Mouse (Mus musculus): ENCODE results near the gene Sirt6. TPM values are rescaled to one million over a fixed set of nuclear protein-coding genes. Genes with fewer than 3 reads are reported as not detected.
"Not testable (repeated sequence)": the region's sequence is repeated elsewhere in the genome, so short reads cannot be mapped to it uniquely, and the experiment has no call there.

The Sirt6 gene
- polyA plus RNA-seq, 1 experiment from 2014 or later, result 55.1 TPM

DNA sequence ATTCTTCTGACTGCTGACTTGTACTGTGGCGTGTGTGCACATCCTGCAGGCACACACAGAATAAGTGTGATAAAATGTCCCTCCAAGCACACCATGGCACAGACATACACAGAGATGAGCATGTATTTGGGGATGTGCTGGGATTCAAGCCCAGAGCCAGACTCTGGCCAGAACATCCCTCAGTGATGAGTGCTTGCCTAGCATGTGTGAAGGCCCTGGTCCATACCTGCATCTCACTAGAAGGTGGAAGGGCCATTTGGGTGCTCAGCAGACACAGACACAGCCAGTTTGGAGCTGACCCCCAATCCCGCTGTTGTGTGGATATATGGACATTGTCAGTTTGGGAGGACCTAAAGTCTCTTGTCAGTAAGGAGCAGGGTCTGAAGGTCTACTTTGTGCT lies 14.0 kb upstream of the Sirt6 start:
- H3K4me3 ChIP-seq, result no peak overlapping the region
- H3K27ac ChIP-seq, result no peak overlapping the region
- WGBS, result 93% methylated on average over 2 of the region's 2 CpGs
- H3K36me3 ChIP-seq (replicated peaks), result no peaks in the 10 kb centered on the region
- H3K27me3 ChIP-seq (ENCODE audit: poor library complexity, severe bottlenecking), result 0 out of 2 replicates have a peak, but pooled peaks cover 10% of the 10 kb centered on the region
- peaks cover 38% of the 10 kb centered on the region for H3K4me1 ChIP-seq
- DNase-seq (ENCODE audit: extremely low spot score, low spot score), result no peak
- no peaks in the 10 kb centered on the region for H3K9me3 ChIP-seq

DNA sequence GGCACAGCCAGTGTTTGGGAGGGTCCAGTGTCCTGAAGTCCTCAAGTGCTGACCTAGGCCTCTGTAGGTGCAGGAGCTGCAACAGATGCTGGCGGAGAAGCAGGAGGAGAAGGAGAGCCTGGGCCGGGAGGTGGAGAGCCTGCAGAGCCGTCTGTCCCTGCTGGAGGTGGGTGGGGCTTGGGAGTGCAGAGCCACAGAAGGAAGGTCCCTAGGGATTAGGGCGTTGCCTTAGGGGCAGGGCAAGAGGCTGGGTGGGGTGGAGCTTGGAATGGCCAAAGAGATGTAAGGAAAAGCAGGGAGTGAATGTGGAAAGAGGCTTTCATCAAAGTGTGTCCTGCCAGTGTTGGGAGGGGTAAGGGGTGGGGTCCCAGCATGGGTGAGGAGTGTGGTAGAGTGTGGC lies 13.2 kb upstream of the Sirt6 start:
- not testable (repeated sequence) for DNase-seq (ENCODE audit: extremely low spot score, low spot score); H3K9me3 ChIP-seq; H3K4me3 ChIP-seq; H3K27me3 ChIP-seq (ENCODE audit: poor library complexity, severe bottlenecking); H3K27ac ChIP-seq; H3K36me3 ChIP-seq (replicated peaks)
- peaks cover 42% of the 10 kb centered on the region for H3K4me1 ChIP-seq
- 58% methylated on average over 4 of the region's 4 CpGs for WGBS

DNA sequence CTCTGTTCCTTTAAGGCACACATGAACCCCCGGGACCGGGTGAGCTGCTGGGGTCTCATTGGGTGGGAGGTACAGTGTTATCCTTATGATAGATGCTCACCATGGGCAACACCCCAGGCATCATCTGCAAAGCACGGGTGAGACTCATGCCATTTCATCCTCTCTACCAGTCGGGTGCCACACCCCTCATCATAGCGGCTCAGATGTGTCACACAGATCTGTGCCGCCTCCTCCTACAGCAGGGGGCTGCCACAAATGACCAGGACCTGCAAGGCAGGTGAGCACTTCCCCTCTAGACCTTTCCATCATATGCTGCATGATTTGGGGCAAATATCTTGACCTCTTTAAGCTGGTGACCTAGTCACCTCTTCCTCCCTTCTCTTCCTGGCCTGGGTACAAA lies 10.5 kb upstream of the Sirt6 start:
- Histone ChIP-seq H3K27ac (no peak overlapping the region), H3K27me3 (ENCODE audit: poor library complexity, severe bottlenecking) (peaks cover 13% of the 10 kb centered on the region), H3K36me3 (replicated peaks) (no peaks in the 10 kb centered on the region), H3K4me3 (no peak overlapping the region), H3K9me3 (no peaks in the 10 kb centered on the region), H3K4me1 (peaks cover 41% of the 10 kb centered on the region)
- WGBS, result 75% methylated on average over 6 of the region's 6 CpGs
- DNase-seq (ENCODE audit: extremely low spot score, low spot score), result no peak

DNA sequence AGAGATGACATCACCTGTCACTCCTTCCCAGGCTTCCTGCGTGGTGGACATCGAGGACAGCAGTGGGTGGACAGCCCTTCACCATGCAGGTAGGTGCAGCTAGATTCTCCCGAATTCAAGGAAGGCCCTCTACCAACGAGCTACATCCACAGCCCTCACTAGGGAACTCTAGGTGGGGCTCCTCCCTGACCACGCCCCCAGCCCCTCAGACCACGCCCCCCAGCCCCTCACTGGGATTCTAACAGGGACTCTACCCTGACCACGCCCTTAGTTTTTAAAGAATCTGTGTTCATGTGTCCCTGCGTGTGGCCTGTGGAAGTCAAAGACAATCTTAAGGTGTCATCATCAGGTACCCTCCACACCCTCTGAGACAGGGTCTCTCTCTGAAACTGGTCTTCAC lies 8.7 kb upstream of the Sirt6 start:
- Histone ChIP-seq H3K36me3 (replicated peaks) (no peaks in the 10 kb centered on the region), H3K27me3 (ENCODE audit: poor library complexity, severe bottlenecking) (peaks cover 21% of the 10 kb centered on the region), H3K9me3 (no peaks in the 10 kb centered on the region), H3K4me1 (peaks cover 29% of the 10 kb centered on the region), H3K27ac (no peak overlapping the region), H3K4me3 (no peak overlapping the region)
- 18% methylated on average over 8 of the region's 8 CpGs for WGBS
- DNase-seq (ENCODE audit: extremely low spot score, low spot score), result no peak

DNA sequence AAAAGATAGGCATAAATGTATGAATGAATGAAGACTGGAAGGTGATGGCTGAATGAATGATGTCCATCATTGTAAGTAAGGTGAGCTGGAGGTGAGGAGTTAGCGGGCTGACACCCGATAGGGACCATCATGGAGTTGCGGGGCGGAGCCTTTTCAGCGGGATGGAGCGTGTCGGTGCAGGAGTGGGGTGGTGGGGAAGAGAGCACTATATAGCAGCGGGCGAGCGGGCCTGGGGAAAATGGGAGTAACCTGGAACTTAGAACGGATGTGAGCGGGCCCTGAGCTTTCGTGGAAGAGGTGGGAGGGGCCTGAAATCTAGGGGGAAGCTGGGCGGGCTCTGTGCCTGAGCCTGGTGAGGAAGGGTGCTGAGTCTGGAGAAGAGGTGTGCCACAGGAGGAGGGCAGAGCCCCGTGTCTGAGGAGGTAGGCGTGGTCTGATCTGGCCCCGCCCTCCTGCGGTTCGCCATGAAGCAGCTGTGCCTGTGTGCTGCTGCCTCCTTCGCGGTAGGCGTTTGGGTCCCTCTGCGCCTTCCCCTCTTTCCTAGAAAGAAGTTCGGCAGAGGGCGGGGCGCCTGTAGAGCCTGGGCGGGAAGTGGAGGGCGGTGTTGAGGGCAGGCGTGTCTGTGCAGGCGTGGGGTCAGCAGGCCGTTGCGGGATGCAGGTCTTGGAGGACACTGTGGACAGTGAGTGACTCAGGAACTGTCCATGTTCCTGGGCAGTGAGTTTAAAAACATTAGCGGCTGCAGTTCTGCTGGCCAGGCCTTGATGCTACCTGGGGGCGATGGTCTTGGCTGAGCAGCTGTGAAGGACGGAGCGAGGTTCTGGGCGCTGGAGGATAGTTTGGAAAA lies 5.9 kb upstream of the Sirt6 start:
- Histone ChIP-seq H3K36me3 (replicated peaks) (no peaks in the 10 kb centered on the region), H3K4me3 (peak overlapping the region; percentile 62), H3K27me3 (ENCODE audit: poor library complexity, severe bottlenecking) (peaks cover 26% of the 10 kb centered on the region), H3K9me3 (no peaks in the 10 kb centered on the region), H3K27ac (peak overlapping the region; percentile 83), H3K4me1 (peaks cover 27% of the 10 kb centered on the region)
- WGBS, result 4% methylated on average over 37 of the region's 37 CpGs
- DNase-seq (ENCODE audit: extremely low spot score, low spot score), result peak; percentile 85

DNA sequence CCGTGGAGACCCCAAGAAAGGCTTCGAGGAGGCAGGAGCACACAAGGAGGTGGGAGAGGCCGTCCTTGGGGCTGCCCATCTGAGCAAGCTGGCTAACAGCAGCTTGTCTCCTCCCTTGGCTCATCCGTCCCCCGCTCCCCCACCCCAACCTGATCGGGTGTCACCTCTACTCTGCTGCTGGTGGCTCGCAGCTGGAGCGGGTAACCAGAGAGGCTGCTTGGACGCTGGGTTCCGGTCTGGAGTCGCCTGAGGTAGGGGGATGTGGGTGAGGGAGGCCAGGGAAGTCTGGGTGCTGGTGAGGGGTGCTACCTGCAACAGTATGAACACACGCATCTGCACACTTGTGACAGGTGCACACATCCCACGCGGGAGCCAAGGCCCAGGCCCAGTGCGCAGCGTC lies 793 bp upstream of the Sirt6 start, which contains the start of gene Ankrd24:
Gene Ankrd24 (plus strand): TSS at position 151 of the 400 bp plus-strand sequence.
- WGBS, result 84% methylated on average over 16 of the region's 16 CpGs
- DNase-seq (ENCODE audit: extremely low spot score, low spot score), result no peak

DNA sequence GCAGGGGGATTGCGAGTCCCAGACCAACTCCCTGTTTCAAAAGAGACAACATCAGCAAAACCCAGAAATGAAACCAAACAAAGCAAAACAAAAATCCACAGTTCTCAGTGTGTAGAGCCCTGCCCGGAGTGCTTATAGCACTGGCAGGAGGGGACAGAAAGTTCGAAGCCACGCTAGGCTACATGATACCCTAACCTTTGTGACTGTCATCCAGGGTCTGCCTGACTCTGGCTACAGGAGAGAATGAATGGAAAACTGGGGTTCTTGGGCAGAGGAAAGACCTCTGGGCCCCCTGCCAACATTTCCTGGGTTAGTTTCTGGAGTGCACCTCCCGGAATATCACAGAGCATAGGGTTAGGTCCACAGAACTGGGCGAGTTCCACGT lies 231 bp upstream of the Sirt6 start:
- Histone ChIP-seq H3K36me3 (replicated peaks) (peaks cover 34% of the 10 kb centered on the region), H3K9me3 (no peaks in the 10 kb centered on the region), H3K4me1 (peaks cover 31% of the 10 kb centered on the region), H3K27ac (peak overlapping the region; percentile 91), H3K27me3 (ENCODE audit: poor library complexity, severe bottlenecking) (0 out of 2 replicates have a peak, but pooled peaks cover 12% of the 10 kb centered on the region), H3K4me3 (peak overlapping the region; percentile 67)
- no peak for DNase-seq (ENCODE audit: extremely low spot score, low spot score)
- 69% methylated on average over 7 of the region's 7 CpGs for WGBS

More for the DNA sequence above, 793 bp upstream of the Sirt6 start, which contains the start of gene Ankrd24:
- peaks cover 29% of the 10 kb centered on the region for H3K36me3 ChIP-seq (replicated peaks)
- H3K27ac ChIP-seq, result peak within 1 kb of the TSS; percentile 91
- H3K9me3 ChIP-seq, result no peaks in the 10 kb centered on the region
- H3K4me3 ChIP-seq, result peak within 1 kb of the TSS; percentile 67
- peaks cover 36% of the 10 kb centered on the region for H3K4me1 ChIP-seq
- 0 out of 2 replicates have a peak, but pooled peaks cover 13% of the 10 kb centered on the region for H3K27me3 ChIP-seq (ENCODE audit: poor library complexity, severe bottlenecking)

DNA sequence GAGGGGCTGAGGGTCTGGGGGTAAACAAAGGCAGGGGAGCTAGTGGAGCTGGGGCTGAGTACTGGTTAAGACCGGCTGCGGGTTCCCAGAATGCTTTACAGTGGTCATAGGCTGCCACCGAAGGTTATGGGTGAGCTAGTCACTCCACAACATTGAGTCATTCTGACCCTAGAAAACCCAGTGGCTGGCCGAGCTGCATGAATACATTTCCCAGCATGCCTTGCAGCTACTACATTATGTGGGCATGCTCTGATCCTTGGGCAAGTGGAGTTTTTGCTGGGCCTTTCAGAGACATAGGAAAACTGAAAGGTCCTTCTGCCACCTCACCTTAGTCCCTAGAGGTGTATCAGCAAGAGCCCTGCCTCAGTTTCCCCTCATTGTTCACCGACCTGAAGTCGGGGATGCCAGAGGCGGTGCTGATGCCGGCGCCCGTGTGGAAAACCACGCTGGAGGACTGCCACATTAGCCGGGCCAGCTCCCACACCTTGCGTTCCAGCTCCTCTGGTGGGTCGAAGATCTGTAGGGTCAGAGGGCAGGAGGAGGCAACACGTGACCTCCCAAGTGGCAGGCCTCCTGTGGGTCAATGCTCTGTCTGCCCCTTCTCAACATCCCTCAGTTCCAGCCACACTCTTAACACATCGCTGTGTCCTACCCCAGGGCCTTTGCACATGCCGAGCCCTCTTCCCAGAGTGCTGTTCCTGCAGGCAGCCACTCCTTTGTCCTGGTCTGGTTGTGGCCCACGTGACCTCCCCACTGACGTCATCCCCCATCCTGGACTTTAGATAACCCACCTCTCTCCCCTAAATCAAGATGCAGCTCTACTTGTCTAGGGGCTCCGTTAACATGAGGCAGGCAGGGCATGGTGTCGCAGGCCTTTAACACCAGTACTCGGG lies 1.2 kb downstream of the Sirt6 start:
- H3K9me3 ChIP-seq, result no peaks in the 10 kb centered on the region
- WGBS, result 91% methylated on average over 22 of the region's 22 CpGs
- DNase-seq (ENCODE audit: extremely low spot score, low spot score), result no peak
- H3K36me3 ChIP-seq (replicated peaks), result peaks cover 49% of the 10 kb centered on the region
- peaks cover 28% of the 10 kb centered on the region for H3K4me1 ChIP-seq
- peak overlapping the region; percentile 67 for H3K4me3 ChIP-seq
- H3K27ac ChIP-seq, result peak overlapping the region; percentile 91
- 0 out of 2 replicates have a peak, but pooled peaks cover 5% of the 10 kb centered on the region for H3K27me3 ChIP-seq (ENCODE audit: poor library complexity, severe bottlenecking)

DNA sequence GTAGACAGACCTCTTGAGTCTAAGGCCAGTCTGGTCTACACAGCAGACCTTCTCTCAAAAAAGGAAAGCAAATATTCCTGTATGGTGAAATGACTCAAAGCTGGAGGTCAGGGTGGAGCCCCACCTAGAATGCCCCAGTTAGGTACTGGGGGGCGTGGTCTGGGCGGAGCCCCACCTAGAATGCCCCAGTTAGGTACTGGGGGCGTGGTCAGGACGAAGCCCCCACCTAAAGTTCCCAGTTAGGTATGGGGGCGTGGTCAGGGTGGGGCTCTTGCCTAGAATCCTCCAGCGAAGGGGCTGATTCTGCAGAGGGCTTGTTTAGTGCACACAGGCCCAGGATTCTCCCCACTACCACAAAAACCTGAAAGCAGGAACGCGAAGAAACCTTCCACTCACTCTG lies 4.2 kb downstream of the Sirt6 start:
- H3K27ac ChIP-seq, result no peak overlapping the region
- H3K9me3 ChIP-seq, result no peaks in the 10 kb centered on the region
- peaks cover 65% of the 10 kb centered on the region for H3K36me3 ChIP-seq (replicated peaks)
- H3K27me3 ChIP-seq (ENCODE audit: poor library complexity, severe bottlenecking), result no peaks in the 10 kb centered on the region
- no peak overlapping the region for H3K4me3 ChIP-seq
- WGBS, result 57% methylated on average over 8 of the region's 8 CpGs
- H3K4me1 ChIP-seq, result peaks cover 26% of the 10 kb centered on the region
- DNase-seq (ENCODE audit: extremely low spot score, low spot score), result no peak

DNA sequence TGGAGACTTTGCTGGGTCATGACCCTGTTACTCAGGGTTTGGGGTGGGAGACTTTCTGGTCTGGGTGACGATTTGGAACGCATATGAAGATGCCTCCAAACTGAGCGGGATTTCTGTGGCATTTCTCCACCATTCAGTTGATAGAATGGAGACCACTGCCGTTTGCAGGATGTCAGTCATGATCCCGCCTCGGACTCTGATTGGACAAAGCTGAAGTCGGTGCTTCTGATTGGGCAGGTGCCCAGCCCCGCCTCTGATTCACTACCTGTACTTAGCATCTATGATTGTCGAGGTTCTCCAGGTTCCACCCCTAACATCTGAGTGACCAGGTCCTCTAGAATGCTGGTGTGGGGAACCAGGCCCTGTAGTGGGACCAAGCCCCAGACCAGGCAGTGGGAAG lies 6.8 kb downstream of the Sirt6 start:
- Histone ChIP-seq H3K4me1 (peaks cover 3% of the 10 kb centered on the region), H3K36me3 (replicated peaks) (peaks cover 60% of the 10 kb centered on the region), H3K9me3 (no peaks in the 10 kb centered on the region), H3K27ac (no peak overlapping the region), H3K27me3 (ENCODE audit: poor library complexity, severe bottlenecking) (no peaks in the 10 kb centered on the region), H3K4me3 (no peak overlapping the region)
- 56% methylated on average over 9 of the region's 9 CpGs for WGBS
- DNase-seq (ENCODE audit: extremely low spot score, low spot score), result no peak

DNA sequence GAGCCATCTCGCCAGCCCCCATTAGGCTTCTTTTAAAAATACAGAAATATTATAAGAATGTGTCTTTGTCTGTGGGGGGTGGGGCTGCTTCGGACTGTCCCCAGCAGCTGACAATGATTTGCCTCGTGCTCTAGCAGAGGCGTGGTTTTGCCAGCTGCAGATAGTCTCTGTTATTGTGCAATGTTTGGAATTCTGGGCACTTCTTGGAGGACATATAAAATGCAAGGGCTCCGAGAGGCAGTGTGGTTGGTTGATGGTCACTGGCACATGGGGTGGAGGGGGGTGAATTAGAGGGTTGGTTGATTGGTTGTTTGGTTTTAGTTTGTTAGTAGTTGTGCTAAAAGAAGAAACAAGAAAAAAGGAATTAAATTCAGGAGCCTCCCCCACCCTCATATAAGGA lies 7.6 kb downstream of the Sirt6 start:
- WGBS, result 88% methylated on average over 5 of the region's 5 CpGs
- Histone ChIP-seq H3K36me3 (replicated peaks) (peaks cover 51% of the 10 kb centered on the region), H3K4me3 (no peak overlapping the region), H3K9me3 (no peaks in the 10 kb centered on the region), H3K27ac (no peak overlapping the region), H3K27me3 (ENCODE audit: poor library complexity, severe bottlenecking) (no peaks in the 10 kb centered on the region), H3K4me1 (peaks cover 8% of the 10 kb centered on the region)
- DNase-seq (ENCODE audit: extremely low spot score, low spot score), result no peak

DNA sequence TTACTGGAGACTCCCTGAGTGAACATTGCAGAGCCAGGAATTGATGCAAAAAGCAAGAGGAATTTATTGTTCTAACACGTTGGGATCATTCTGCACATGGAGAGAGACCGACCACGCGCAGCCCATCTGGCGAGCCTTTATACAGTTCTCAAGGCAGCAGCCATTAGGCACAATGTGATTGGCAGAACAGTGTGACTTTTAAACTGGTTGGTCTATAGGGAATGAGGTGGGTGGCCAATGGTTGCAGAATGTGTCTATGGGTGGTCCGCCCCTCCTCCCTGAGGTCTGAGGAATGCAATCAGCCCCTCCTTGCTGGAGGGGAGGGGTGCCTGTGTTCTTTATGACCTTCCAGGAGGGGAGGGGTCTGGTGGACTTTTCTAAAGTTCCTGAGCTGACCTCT lies 12.1 kb downstream of the Sirt6 start:
- Histone ChIP-seq H3K27me3 (ENCODE audit: poor library complexity, severe bottlenecking) (no peaks in the 10 kb centered on the region), H3K4me1 (peaks cover 8% of the 10 kb centered on the region), H3K27ac (no peak overlapping the region), H3K4me3 (no peak overlapping the region), H3K9me3 (peaks cover 7% of the 10 kb centered on the region; the same call in 1 of the 2 replicates), H3K36me3 (replicated peaks) (peaks cover 7% of the 10 kb centered on the region)
- no peak for DNase-seq (ENCODE audit: extremely low spot score, low spot score)
- WGBS, result 74% methylated on average over 6 of the region's 6 CpGs

Data from forebrain, embryonic 10.5 days (tissue).